Mouse (Mus musculus) liver, postnatal 0 days (tissue): ENCODE data around the gene Cdkn3.

Experiments used
- CTCF ChIP-seq: sonication (generic); IDR thresholded peaks from 2 replicates; pipeline ENCODE4 v1.5.1; 2016; ENCODE audit warnings: antibody characterized with exemption, low read depth
- EP300 ChIP-seq: IDR thresholded peaks from 2 replicates; pipeline ENCODE4 v1.6.1; 2016; ENCODE audit warnings: antibody characterized with exemption, low read depth, mild to moderate bottlenecking

DNA sequence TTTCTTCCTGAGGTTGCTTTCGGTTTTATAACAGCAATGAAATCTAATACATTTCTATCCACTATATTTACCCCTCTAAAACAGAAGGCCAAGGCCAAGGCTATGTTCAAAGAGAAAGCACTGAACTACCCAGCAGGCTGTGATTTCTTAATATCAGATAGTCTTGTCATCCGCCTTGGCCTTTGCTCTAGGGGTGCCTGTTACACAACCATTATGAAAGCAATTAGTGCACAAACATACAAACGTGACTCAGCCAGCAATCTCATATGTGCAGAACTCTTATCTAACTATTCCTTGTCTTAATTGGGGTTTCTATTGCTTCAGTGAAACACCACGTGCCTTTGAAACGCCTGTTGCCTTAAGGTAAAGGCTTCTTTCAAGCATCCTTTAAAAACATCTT, 33.8 kb downstream of the Cdkn3 start:
- TF ChIP-seq CTCF (no peak), EP300 (0 out of 2 replicates have a peak, but pooled peaks have one; percentile 30)
